Mouse (Mus musculus) bone marrow, adult 2 months (tissue): ENCODE results near the gene Tshz2.

ENCODE experiments used
- CTCF ChIP-seq: fragments of 200-500 bp; IDR thresholded peaks from 2 replicates; pipeline ENCODE4 v1.5.1; 2011; ENCODE audit warnings: low read length, control low read depth; ENCODE audit not compliant: control insufficient read depth, insufficient read depth
- POLR2A ChIP-seq: fragments of 200-500 bp; IDR thresholded peaks from 2 replicates; pipeline ENCODE4 v1.6.1; 2011; ENCODE audit warnings: low read depth, mild to moderate bottlenecking, control low read depth, low read length, borderline replicate concordance; ENCODE audit not compliant: control insufficient read depth

GRCm38 (mm10) chr2:170101132-170101531 is 468.3 kb downstream of the Tshz2 start:
- TF ChIP-seq CTCF, result peak; percentile 98
- TF ChIP-seq POLR2A, result no peak
